Mouse (Mus musculus): Measurements from ENCODE around the gene Thpo. TPM values are rescaled to one million over a fixed set of nuclear protein-coding genes. Genes with fewer than 3 reads are reported as not detected.

Thpo gene
- polyA plus RNA-seq (2012; rRNA removed): 0.94 and 1.6 TPM in 2 replicates

GRCm38 (mm10) chr16:20733731-20734730 lies at the start of gene Thpo:
Gene Thpo (minus strand): TSS chr16:20734511.

GRCm38 (mm10) chr16:20732925-20733730 lies 1.2 kb downstream of the Thpo start, which contains the start of gene Chrd:
Gene Chrd (plus strand): TSS chr16:20733127.

GRCm38 (mm10) chr16:20717181-20717977 lies 16.9 kb downstream of the Thpo start, which contains the start of the genes Polr2h and Clcn2:
Gene Polr2h (plus strand): TSS chr16:20717665.
Gene Clcn2 (minus strand): TSS chr16:20717746.

GRCm38 (mm10) chr16:20693111-20693701 lies 41.1 kb downstream of the Thpo start, which contains the start of gene Fam131a:
Gene Fam131a (plus strand): TSS chr16:20693241.

Other genes starting within 250 kb of the Thpo start
- gene Eif2b5, start 235.7 kb downstream of the Thpo start, polyA plus RNA-seq (2012; rRNA removed): 29.4 and 34.5 TPM in 2 replicates
- gene Dvl3, start 217.5 kb downstream of the Thpo start, polyA plus RNA-seq (2012; rRNA removed): 53.5 and 60.1 TPM in 2 replicates
- gene Ap2m1, start 199.0 kb downstream of the Thpo start, polyA plus RNA-seq (2012; rRNA removed): 383 and 503 TPM in 2 replicates
- 33.8 and 35.0 TPM in 2 replicates for gene Abcf3, start 185.9 kb downstream of the Thpo start, polyA plus RNA-seq (2012; rRNA removed)
- 0.41 and 0.59 TPM in 2 replicates for gene Vwa5b2, start 145.0 kb downstream of the Thpo start, polyA plus RNA-seq (2012; rRNA removed)
- 19.3 and 23.5 TPM in 2 replicates for gene Eef1akmt4, start 122.9 kb downstream of the Thpo start, polyA plus RNA-seq (2012; rRNA removed)
- 0.20 TPM in 1 of 2 replicates, not detected in the other for gene Gm49333, start 122.9 kb downstream of the Thpo start, polyA plus RNA-seq (2012; rRNA removed)
- gene Alg3, start 122.8 kb downstream of the Thpo start, polyA plus RNA-seq (2012; rRNA removed): 31.9 and 32.5 TPM in 2 replicates
- gene Camk2n2, start 113.2 kb downstream of the Thpo start, polyA plus RNA-seq (2012; rRNA removed): 15.4 and 17.1 TPM in 2 replicates
- 5.5 and 6.8 TPM in 2 replicates for gene Ece2, start 104.7 kb downstream of the Thpo start, polyA plus RNA-seq (2012; rRNA removed)
- 81.6 and 103 TPM in 2 replicates for gene Psmd2, start 82.9 kb downstream of the Thpo start, polyA plus RNA-seq (2012; rRNA removed)
- 470 and 635 TPM in 2 replicates for gene Eif4g1, start 66.2 kb downstream of the Thpo start, polyA plus RNA-seq (2012; rRNA removed)
- gene Fam131a, start 41.3 kb downstream of the Thpo start, polyA plus RNA-seq (2012; rRNA removed): 16.8 and 17.7 TPM in 2 replicates
- gene Polr2h, start 16.8 kb downstream of the Thpo start, polyA plus RNA-seq (2012; rRNA removed): 17.1 and 20.2 TPM in 2 replicates
- 82.2 and 87.8 TPM in 2 replicates for gene Clcn2, start 16.8 kb downstream of the Thpo start, polyA plus RNA-seq (2012; rRNA removed)
- 15.5 and 16.0 TPM in 2 replicates for gene Chrd, start 1.4 kb downstream of the Thpo start, polyA plus RNA-seq (2012; rRNA removed)

Measured in ovary, adult 2 months (tissue).